Mouse (Mus musculus): ENCODE results near the gene Uspl1. TPM values are rescaled to one million over a fixed set of nuclear protein-coding genes. Genes with fewer than 3 reads are reported as not detected.

Gene Uspl1
- polyA plus RNA-seq, 1 experiment from 2014 or later, result 72.3 TPM

- H3K36me3 ChIP-seq, result no peaks in the 10 kb centered on the region
- no peaks in the 10 kb centered on the region for H3K27me3 ChIP-seq
- 0 out of 2 replicates have a peak overlapping the region, but pooled peaks have one; percentile 5 for H3K9ac ChIP-seq (replicated peaks)
- WGBS, result 63% methylated on average over 9 of the region's 9 CpGs
- no peak overlapping the region for H3K27ac ChIP-seq (replicated peaks)
- H3K9me3 ChIP-seq, result no peaks in the 10 kb centered on the region
- H3K4me3 ChIP-seq, result no peak overlapping the region
- ATAC-seq (ENCODE audit: low FRiP score, low read depth), result no peak
- peaks cover 11% of the 10 kb centered on the region for H3K4me1 ChIP-seq
- H3K4me2 ChIP-seq (replicated peaks), result peak overlapping the region; percentile 46
Measured at GRCm38 (mm10) chr5:149245391-149245964, 61.3 kb downstream of the Uspl1 start.

- Histone ChIP-seq H3K27me3 (no peaks in the 10 kb centered on the region), H3K9ac (replicated peaks) (peak overlapping the region; percentile 34; the same call in 1 of the 2 replicates), H3K27ac (replicated peaks) (no peak overlapping the region), H3K4me1 (peaks cover 11% of the 10 kb centered on the region), H3K4me2 (replicated peaks) (peak overlapping the region; percentile 46), H3K9me3 (no peaks in the 10 kb centered on the region), H3K36me3 (no peaks in the 10 kb centered on the region), H3K4me3 (no peak overlapping the region)
- ATAC-seq (ENCODE audit: low FRiP score, low read depth), result peak; percentile 56
- WGBS, result 26% methylated on average over 16 of the region's 16 CpGs
Measured at GRCm38 (mm10) chr5:149245965-149246470, 61.9 kb downstream of the Uspl1 start.

- WGBS, result 48% methylated on average over 18 of the region's 20 CpGs
- no peak overlapping the region for H3K4me3 ChIP-seq
- ATAC-seq (ENCODE audit: low FRiP score, low read depth), result no peak
Measured at GRCm38 (mm10) chr5:149247047-149247904, 63.1 kb downstream of the Uspl1 start.

GRCm38 (mm10) chr5:149252303-149252702 is 68.2 kb downstream of the Uspl1 start:
- Histone ChIP-seq H3K4me2 (replicated peaks) (no peak overlapping the region), H3K27ac (replicated peaks) (no peak overlapping the region), H3K9me3 (no peaks in the 10 kb centered on the region), H3K4me1 (no peaks in the 10 kb centered on the region), H3K9ac (replicated peaks) (no peak overlapping the region), H3K27me3 (no peaks in the 10 kb centered on the region), H3K36me3 (no peaks in the 10 kb centered on the region), H3K4me3 (no peak overlapping the region)
- ATAC-seq (ENCODE audit: low FRiP score, low read depth), result no peak
- WGBS, result 85% methylated on average over 3 of the region's 3 CpGs

More at GRCm38 (mm10) chr5:149247047-149247904, 63.1 kb downstream of the Uspl1 start:
- Histone ChIP-seq H3K4me2 (replicated peaks) (no peak overlapping the region), H3K36me3 (no peaks in the 10 kb centered on the region), H3K9ac (replicated peaks) (no peak overlapping the region), H3K9me3 (no peaks in the 10 kb centered on the region), H3K27me3 (no peaks in the 10 kb centered on the region), H3K4me1 (peaks cover 11% of the 10 kb centered on the region), H3K27ac (replicated peaks) (no peak overlapping the region)

GRCm38 (mm10) chr5:149253491-149253890 is 69.3 kb downstream of the Uspl1 start:
- no peak overlapping the region for H3K4me2 ChIP-seq (replicated peaks)
- WGBS, result 69% methylated on average over 2 of the region's 2 CpGs

GRCm38 (mm10) chr5:149255522-149255921 is 71.4 kb downstream of the Uspl1 start:
- Histone ChIP-seq H3K36me3 (no peaks in the 10 kb centered on the region), H3K4me1 (peaks cover 16% of the 10 kb centered on the region), H3K27ac (replicated peaks) (no peak overlapping the region), H3K4me2 (replicated peaks) (no peak overlapping the region), H3K4me3 (no peak overlapping the region), H3K9me3 (no peaks in the 10 kb centered on the region), H3K9ac (replicated peaks) (no peak overlapping the region), H3K27me3 (no peaks in the 10 kb centered on the region)
- ATAC-seq (ENCODE audit: low FRiP score, low read depth), result no peak
- WGBS, result 88% methylated on average over 2 of the region's 2 CpGs

More at GRCm38 (mm10) chr5:149253491-149253890, 69.3 kb downstream of the Uspl1 start:
- Histone ChIP-seq H3K4me3 (no peak overlapping the region), H3K4me1 (peaks cover 10% of the 10 kb centered on the region), H3K9me3 (no peaks in the 10 kb centered on the region), H3K36me3 (no peaks in the 10 kb centered on the region), H3K9ac (replicated peaks) (no peak overlapping the region), H3K27me3 (no peaks in the 10 kb centered on the region), H3K27ac (replicated peaks) (no peak overlapping the region)
- ATAC-seq (ENCODE audit: low FRiP score, low read depth), result no peak

GRCm38 (mm10) chr5:149257518-149258281 is 73.5 kb downstream of the Uspl1 start:
- WGBS, result 53% methylated on average over 14 of the region's 14 CpGs
- Histone ChIP-seq H3K4me2 (replicated peaks) (no peak overlapping the region), H3K4me1 (peaks cover 16% of the 10 kb centered on the region), H3K9me3 (no peaks in the 10 kb centered on the region), H3K27me3 (no peaks in the 10 kb centered on the region), H3K36me3 (no peaks in the 10 kb centered on the region), H3K9ac (replicated peaks) (no peak overlapping the region), H3K27ac (replicated peaks) (0 out of 2 replicates have a peak overlapping the region, but pooled peaks have one; percentile 36), H3K4me3 (no peak overlapping the region)
- peak; percentile 76 for ATAC-seq (ENCODE audit: low FRiP score, low read depth)

- Histone ChIP-seq H3K36me3 (no peaks in the 10 kb centered on the region), H3K4me2 (replicated peaks) (no peak overlapping the region), H3K9ac (replicated peaks) (peak overlapping the region; percentile 3; the same call in 1 of the 2 replicates), H3K27ac (replicated peaks) (peak overlapping the region; percentile 62), H3K4me3 (no peak overlapping the region), H3K9me3 (no peaks in the 10 kb centered on the region), H3K4me1 (peaks cover 16% of the 10 kb centered on the region), H3K27me3 (no peaks in the 10 kb centered on the region)
- ATAC-seq (ENCODE audit: low FRiP score, low read depth), result no peak
- 34% methylated on average over 16 of the region's 16 CpGs for WGBS
Measured at GRCm38 (mm10) chr5:149259093-149259492, 74.9 kb downstream of the Uspl1 start.

- WGBS, result 76% methylated on average over 7 of the region's 7 CpGs
- H3K36me3 ChIP-seq, result no peaks in the 10 kb centered on the region
- no peak overlapping the region for H3K4me2 ChIP-seq (replicated peaks)
- no peak for ATAC-seq (ENCODE audit: low FRiP score, low read depth)
- H3K27me3 ChIP-seq, result 0 out of 2 replicates have a peak, but pooled peaks cover 3% of the 10 kb centered on the region
- no peak overlapping the region for H3K4me3 ChIP-seq
- no peak overlapping the region for H3K27ac ChIP-seq (replicated peaks)
- H3K9ac ChIP-seq (replicated peaks), result no peak overlapping the region
- peaks cover 16% of the 10 kb centered on the region for H3K4me1 ChIP-seq
- H3K9me3 ChIP-seq, result no peaks in the 10 kb centered on the region
Measured at GRCm38 (mm10) chr5:149261449-149261848, 77.3 kb downstream of the Uspl1 start.

GRCm38 (mm10) chr5:149261866-149262265 is 77.7 kb downstream of the Uspl1 start:
- no peak overlapping the region for H3K4me3 ChIP-seq
- H3K36me3 ChIP-seq, result no peaks in the 10 kb centered on the region
- no peak overlapping the region for H3K27ac ChIP-seq (replicated peaks)
- H3K9me3 ChIP-seq, result no peaks in the 10 kb centered on the region
- H3K4me1 ChIP-seq, result peaks cover 16% of the 10 kb centered on the region
- 61% methylated on average over 6 of the region's 6 CpGs for WGBS
- no peak for ATAC-seq (ENCODE audit: low FRiP score, low read depth)
- H3K4me2 ChIP-seq (replicated peaks), result no peak overlapping the region
- H3K27me3 ChIP-seq, result 0 out of 2 replicates have a peak, but pooled peaks cover 3% of the 10 kb centered on the region
- no peak overlapping the region for H3K9ac ChIP-seq (replicated peaks)

GRCm38 (mm10) chr5:149264405-149264804 is 80.3 kb downstream of the Uspl1 start, which contains the start of gene Alox5ap:
Alox5ap (plus strand) TSS chr5:149264767.
- H3K4me2 ChIP-seq (replicated peaks), result no peak within 1 kb of the TSS
- no peak for ATAC-seq (ENCODE audit: low FRiP score, low read depth)
- H3K9ac ChIP-seq (replicated peaks), result no peak within 1 kb of the TSS
- no peak within 1 kb of the TSS for H3K27ac ChIP-seq (replicated peaks)
- no peaks in the 10 kb centered on the region for H3K9me3 ChIP-seq
- H3K4me1 ChIP-seq, result no peaks in the 10 kb centered on the region
- 0 out of 2 replicates have a peak, but pooled peaks cover 3% of the 10 kb centered on the region for H3K27me3 ChIP-seq
- H3K4me3 ChIP-seq, result no peak within 1 kb of the TSS
- WGBS, result 63% methylated on average over 4 of the region's 4 CpGs
- H3K36me3 ChIP-seq, result no peaks in the 10 kb centered on the region

All from midbrain, embryonic 12.5 days (tissue).